14 mouse cellular contexts compared by ENCODE assay signal in the genomic region with DNA sequence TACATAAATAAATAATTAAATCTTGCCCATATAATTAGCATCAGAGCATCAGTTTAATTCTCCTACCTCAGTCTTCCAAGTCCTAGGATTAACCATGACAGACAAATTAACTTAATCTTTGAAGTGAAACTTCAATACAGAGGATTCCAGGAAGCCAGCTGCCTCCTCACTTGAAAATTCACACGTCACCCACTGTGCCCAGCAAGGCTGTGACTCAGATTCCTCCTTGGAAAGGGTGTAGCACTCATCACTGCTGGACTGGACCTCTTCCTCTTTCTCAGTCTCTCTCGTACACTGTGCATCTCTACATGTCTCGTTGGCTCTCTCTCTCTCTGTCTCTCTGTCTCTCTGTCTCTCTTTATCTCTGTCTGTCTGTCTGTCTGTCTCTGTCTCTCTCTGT.
"Had no signal": no experiment of that assay in that cellular context is flagged by ENCODE, and none has a peak within 500 bp of the region (broad histone marks: within the 10 kb centered on the region; RNA-seq: fewer than 3 reads in every experiment).

No protein-coding gene starts in this region.

- DNase-seq: forebrain, postnatal 0 days; gastrocnemius, postnatal 14 days; gastrocnemius, postnatal 36 days; heart, adult 11 months; heart, adult 2 months; heart, postnatal 14 days; heart, postnatal 36 days; kidney, adult 11 months; kidney, adult 2 months; kidney, adult 9 months; kidney, postnatal 14 days; kidney, postnatal 36 days; layer of hippocampus, adult 9-11 months; liver had no signal
